Mouse (Mus musculus) heart, embryonic 15.5 days (tissue): ENCODE measurements around the gene Erc2. TPM values are rescaled to one million over a fixed set of nuclear protein-coding genes. Genes with fewer than 3 reads are reported as not detected.

Experiments used
- ATAC-seq: fragments of 200-750 bp; cut with Nextera tagmentation; replicated peaks from 2 replicates; pipeline ENCODE4 v1.8.0; 2017; ENCODE audit warnings: low read depth, moderate TSS enrichment; ENCODE audit not compliant: insufficient number of reproducible peaks, insufficient read depth, low FRiP score
- H3K27ac ChIP-seq: fragments of 300-500 bp; sonication (generic); 2 replicates; pipeline ENCODE4 v1.5.1; 2015; ENCODE audit warnings: mild to moderate bottlenecking, inconsistent platforms
- H3K27me3 ChIP-seq: fragments of 300-500 bp; sonication (generic); 2 replicates; pipeline ENCODE4 v1.6.1; 2015; ENCODE audit warnings: inconsistent platforms
- H3K36me3 ChIP-seq: fragments of 300-500 bp; sonication (generic); 2 replicates; pipeline ENCODE4 v1.6.1; 2015; ENCODE audit warnings: mild to moderate bottlenecking, inconsistent platforms
- H3K4me1 ChIP-seq: fragments of 300-500 bp; sonication (generic); replicated peaks from 2 replicates; pipeline ENCODE4 v1.6.1; 2015; ENCODE audit warnings: inconsistent platforms
- H3K4me2 ChIP-seq: fragments of 300-500 bp; sonication (generic); 2 replicates; pipeline ENCODE4 v1.6.1; 2015; ENCODE audit warnings: inconsistent platforms, mild to moderate bottlenecking, moderate library complexity
- H3K4me3 ChIP-seq: fragments of 300-500 bp; sonication (generic); 2 replicates; pipeline ENCODE4 v1.5.1; 2015; ENCODE audit warnings: mild to moderate bottlenecking, inconsistent platforms
- H3K9ac ChIP-seq: fragments of 300-500 bp; sonication (generic); 2 replicates; pipeline ENCODE4 v1.6.1; 2015; ENCODE audit warnings: mild to moderate bottlenecking, inconsistent platforms
- H3K9me3 ChIP-seq: fragments of 300-500 bp; sonication (generic); replicated peaks from 2 replicates; pipeline ENCODE4 v1.6.1; 2016; ENCODE audit warnings: inconsistent platforms
- WGBS: fragments of 180-500 bp; shearing (Covaris S2); methylation state at CpG from one replicate; pipeline ENCODE4 v1.1.7; 2015; ENCODE audit warnings: mixed read lengths; 5-methylcytosine and 5-hydroxymethylcytosine counted together
- polyA plus RNA-seq: library from polyadenylated mRNA; unstranded; fragments of >200 nt; fragmentation: Nextera tagmentation; extraction: Ambion mirVana; gene quantifications from 2 replicates; pipeline ENCODE4 v1.2.1, GENCODE M21; 2015

The Erc2 gene
- polyA plus RNA-seq, 1 experiment from 2014 or later = 2.2 TPM

GRCm38 (mm10) chr14:28030870-28031269 is 408.6 kb downstream of the Erc2 start:
- no peak for ATAC-seq
- Histone ChIP-seq H3K4me2 (no peak overlapping the region), H3K9me3 (no peaks in the 10 kb centered on the region), H3K4me3 (no peak overlapping the region), H3K9ac (no peak overlapping the region), H3K27me3 (no peaks in the 10 kb centered on the region), H3K36me3 (no peaks in the 10 kb centered on the region), H3K4me1 (peaks cover 3% of the 10 kb centered on the region; the same call in 1 of the 2 replicates), H3K27ac (no peak overlapping the region)
- WGBS = 65% methylated on average over 1 of the region's 1 CpGs

- H3K4me3 ChIP-seq = no peak overlapping the region
- H3K4me2 ChIP-seq = no peak overlapping the region
- no peaks in the 10 kb centered on the region for H3K36me3 ChIP-seq
- H3K9ac ChIP-seq = no peak overlapping the region
- no peaks in the 10 kb centered on the region for H3K27me3 ChIP-seq
- no peak overlapping the region for H3K27ac ChIP-seq
- ATAC-seq = no peak
- H3K9me3 ChIP-seq = no peaks in the 10 kb centered on the region
- WGBS = 30% methylated on average over 2 of the region's 2 CpGs
- H3K4me1 ChIP-seq = peaks cover 3% of the 10 kb centered on the region; the same call in 1 of the 2 replicates
These were observed 412.8 kb downstream of the Erc2 start for GRCm38 (mm10) chr14:28035013-28035412.

GRCm38 (mm10) chr14:28043095-28043494 is 420.9 kb downstream of the Erc2 start:
- Histone ChIP-seq H3K4me2 (no peak overlapping the region), H3K27me3 (no peaks in the 10 kb centered on the region), H3K9ac (no peak overlapping the region), H3K36me3 (no peaks in the 10 kb centered on the region), H3K27ac (no peak overlapping the region), H3K4me1 (no peaks in the 10 kb centered on the region; the same call in 1 of the 2 replicates), H3K4me3 (no peak overlapping the region), H3K9me3 (no peaks in the 10 kb centered on the region)
- 57% methylated on average over 4 of the region's 4 CpGs for WGBS
- no peak for ATAC-seq

GRCm38 (mm10) chr14:28051646-28052045 is 429.4 kb downstream of the Erc2 start:
- no peaks in the 10 kb centered on the region for H3K9me3 ChIP-seq
- H3K27me3 ChIP-seq = no peaks in the 10 kb centered on the region
- no peaks in the 10 kb centered on the region for H3K36me3 ChIP-seq
- peaks cover 10% of the 10 kb centered on the region for H3K4me1 ChIP-seq
- H3K4me2 ChIP-seq = no peak overlapping the region
- no peak overlapping the region for H3K9ac ChIP-seq
- no peak for ATAC-seq
- H3K4me3 ChIP-seq = no peak overlapping the region
- no peak overlapping the region for H3K27ac ChIP-seq
- 73% methylated on average over 5 of the region's 5 CpGs for WGBS

- H3K9me3 ChIP-seq = no peaks in the 10 kb centered on the region
- no peak overlapping the region for H3K27ac ChIP-seq
- WGBS = 44% methylated on average over 11 of the region's 11 CpGs
- H3K4me1 ChIP-seq = peaks cover 22% of the 10 kb centered on the region
- no peaks in the 10 kb centered on the region for H3K36me3 ChIP-seq
- no peak overlapping the region for H3K4me3 ChIP-seq
- no peaks in the 10 kb centered on the region for H3K27me3 ChIP-seq
- H3K9ac ChIP-seq = no peak overlapping the region
- no peak overlapping the region for H3K4me2 ChIP-seq
- no peak for ATAC-seq
These were observed 435.1 kb downstream of the Erc2 start for GRCm38 (mm10) chr14:28057159-28057884.

GRCm38 (mm10) chr14:28057885-28058860 is 435.9 kb downstream of the Erc2 start:
- H3K4me3 ChIP-seq = no peak overlapping the region
- H3K4me1 ChIP-seq = peaks cover 22% of the 10 kb centered on the region
- no peaks in the 10 kb centered on the region for H3K9me3 ChIP-seq
- WGBS = 28% methylated on average over 18 of the region's 18 CpGs
- H3K9ac ChIP-seq = no peak overlapping the region
- no peak overlapping the region for H3K4me2 ChIP-seq
- H3K36me3 ChIP-seq = no peaks in the 10 kb centered on the region
- no peaks in the 10 kb centered on the region for H3K27me3 ChIP-seq
- no peak overlapping the region for H3K27ac ChIP-seq
- no peak for ATAC-seq

- 85% methylated on average over 4 of the region's 4 CpGs for WGBS
- ATAC-seq = no peak
These were observed 438.7 kb downstream of the Erc2 start for GRCm38 (mm10) chr14:28060891-28061290.

GRCm38 (mm10) chr14:28061649-28062375 is 439.6 kb downstream of the Erc2 start:
- no peak for ATAC-seq
- no peak overlapping the region for H3K27ac ChIP-seq
- H3K9ac ChIP-seq = no peak overlapping the region
- H3K27me3 ChIP-seq = no peaks in the 10 kb centered on the region
- H3K36me3 ChIP-seq = no peaks in the 10 kb centered on the region
- H3K4me2 ChIP-seq = no peak overlapping the region
- H3K4me1 ChIP-seq = peaks cover 11% of the 10 kb centered on the region
- WGBS = 71% methylated on average over 3 of the region's 3 CpGs
- no peak overlapping the region for H3K4me3 ChIP-seq
- H3K9me3 ChIP-seq = no peaks in the 10 kb centered on the region

More at GRCm38 (mm10) chr14:28060891-28061290, 438.7 kb downstream of the Erc2 start:
- Histone ChIP-seq H3K9me3 (no peaks in the 10 kb centered on the region), H3K9ac (no peak overlapping the region), H3K36me3 (no peaks in the 10 kb centered on the region), H3K4me2 (no peak overlapping the region), H3K4me3 (no peak overlapping the region), H3K27ac (no peak overlapping the region), H3K27me3 (no peaks in the 10 kb centered on the region), H3K4me1 (peaks cover 20% of the 10 kb centered on the region)

GRCm38 (mm10) chr14:28068021-28068420 is 445.8 kb downstream of the Erc2 start:
- H3K4me1 ChIP-seq = no peaks in the 10 kb centered on the region
- H3K4me2 ChIP-seq = no peak overlapping the region
- no peaks in the 10 kb centered on the region for H3K36me3 ChIP-seq
- no peak for ATAC-seq
- H3K4me3 ChIP-seq = no peak overlapping the region
- no peaks in the 10 kb centered on the region for H3K9me3 ChIP-seq
- H3K27ac ChIP-seq = no peak overlapping the region
- no peaks in the 10 kb centered on the region for H3K27me3 ChIP-seq
- H3K9ac ChIP-seq = no peak overlapping the region
- 73% methylated on average over 12 of the region's 12 CpGs for WGBS

- no peak overlapping the region for H3K9ac ChIP-seq
- H3K27me3 ChIP-seq = no peaks in the 10 kb centered on the region
- no peak overlapping the region for H3K4me3 ChIP-seq
- H3K4me2 ChIP-seq = no peak overlapping the region
- no peak for ATAC-seq
- H3K4me1 ChIP-seq = no peaks in the 10 kb centered on the region
- no peak overlapping the region for H3K27ac ChIP-seq
- 88% methylated on average over 2 of the region's 2 CpGs for WGBS
- no peaks in the 10 kb centered on the region for H3K9me3 ChIP-seq
- H3K36me3 ChIP-seq = no peaks in the 10 kb centered on the region
These were observed 447.6 kb downstream of the Erc2 start for GRCm38 (mm10) chr14:28069826-28070225.

GRCm38 (mm10) chr14:28072561-28072960 is 450.3 kb downstream of the Erc2 start:
- Histone ChIP-seq H3K36me3 (no peaks in the 10 kb centered on the region), H3K4me1 (no peaks in the 10 kb centered on the region), H3K9ac (no peak overlapping the region), H3K27ac (no peak overlapping the region), H3K4me3 (no peak overlapping the region), H3K27me3 (no peaks in the 10 kb centered on the region), H3K9me3 (no peaks in the 10 kb centered on the region), H3K4me2 (no peak overlapping the region)
- ATAC-seq = no peak
- WGBS = 76% methylated on average over 3 of the region's 3 CpGs
